Mouse (Mus musculus) left cerebral cortex, adult 18-20 months (tissue): ENCODE results near the gene Ugt1a6a. TPM values are rescaled to one million over a fixed set of nuclear protein-coding genes. Genes with fewer than 3 reads are reported as not detected.

ENCODE experiments used
- DNase-seq, 2 experiments: peaks; one replicate each; pipeline ENCODE4 v3.0.0; 2021 to 2022; ENCODE audit warnings: low spot score in 2 of 2, mixed read lengths in 1 of 2
- total RNA-seq, 2 experiments: library from RNA; stranded (reverse); gene quantifications; 2 replicates each; pipeline ENCODE4 v1.2.3; 2021

The Ugt1a6a gene
- total RNA-seq, 2 experiments from 2014 or later: 1.4 to 2.1 TPM

DNA sequence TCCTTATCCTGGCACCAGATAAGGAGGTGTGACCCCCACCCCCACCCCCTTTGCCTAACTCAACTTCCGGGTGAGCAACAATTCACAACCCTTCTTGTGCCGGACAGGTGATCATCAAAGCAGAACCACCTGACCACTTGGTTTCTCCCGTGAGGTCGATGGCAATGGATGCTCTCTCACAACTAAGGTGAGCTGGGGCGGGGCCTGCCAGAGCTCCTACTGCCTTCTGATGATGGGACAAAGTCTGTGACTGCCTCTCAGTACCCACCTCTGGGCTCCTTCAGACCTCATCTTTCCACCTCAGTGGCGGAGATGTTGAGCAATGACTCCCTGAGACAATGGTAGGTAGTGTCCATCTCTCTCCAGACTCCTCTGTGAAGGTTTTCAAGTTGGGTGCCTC lies 111.3 kb downstream of the Ugt1a6a start:
- no peak for DNase-seq

GRCm38 (mm10) chr1:88246386-88246785 lies 111.8 kb downstream of the Ugt1a6a start:
- no peak for DNase-seq

DNA sequence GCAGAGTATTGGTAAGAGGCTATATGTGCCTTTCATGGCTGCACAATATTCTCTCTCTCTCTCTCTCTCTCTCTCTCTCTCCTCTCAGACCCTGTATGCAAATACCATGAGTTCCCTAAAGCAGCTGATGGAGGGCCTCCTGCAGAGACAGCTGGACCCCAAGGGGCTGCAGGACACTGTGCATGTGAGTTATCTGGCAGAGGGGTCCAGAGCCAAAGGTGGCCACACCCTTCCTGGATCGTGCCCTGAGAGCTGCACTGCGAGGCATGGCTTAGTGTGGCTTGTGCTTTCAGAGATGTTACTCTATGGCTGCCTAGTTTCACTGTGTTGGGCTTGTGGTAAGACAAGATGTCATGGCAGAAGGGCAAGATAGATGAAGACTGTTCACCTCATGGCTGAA lies 113.1 kb downstream of the Ugt1a6a start:
- DNase-seq: no peak

DNA sequence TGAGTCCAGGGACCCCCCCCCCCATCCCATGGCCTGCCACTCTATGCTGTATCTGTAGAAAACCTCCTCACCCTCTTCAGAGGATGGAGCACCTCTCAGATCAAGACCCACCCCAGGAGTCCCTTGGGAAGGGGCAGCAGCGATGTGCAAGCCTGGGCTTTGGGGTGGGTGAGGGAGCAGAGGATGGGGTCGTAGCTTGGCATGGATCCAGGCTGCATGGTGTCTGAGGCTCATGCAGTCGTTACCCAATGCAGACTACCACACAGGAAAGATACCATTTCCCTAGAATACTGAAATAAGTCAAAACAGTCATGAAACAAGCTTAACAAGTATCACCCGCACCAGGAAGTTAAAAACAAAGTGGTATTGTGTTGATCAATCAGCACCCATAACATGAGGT lies 114.0 kb downstream of the Ugt1a6a start:
- DNase-seq: no peak

- DNase-seq: no peak
Observed at GRCm38 (mm10) chr1:88249596-88249995, 115.0 kb downstream of the Ugt1a6a start.

DNA sequence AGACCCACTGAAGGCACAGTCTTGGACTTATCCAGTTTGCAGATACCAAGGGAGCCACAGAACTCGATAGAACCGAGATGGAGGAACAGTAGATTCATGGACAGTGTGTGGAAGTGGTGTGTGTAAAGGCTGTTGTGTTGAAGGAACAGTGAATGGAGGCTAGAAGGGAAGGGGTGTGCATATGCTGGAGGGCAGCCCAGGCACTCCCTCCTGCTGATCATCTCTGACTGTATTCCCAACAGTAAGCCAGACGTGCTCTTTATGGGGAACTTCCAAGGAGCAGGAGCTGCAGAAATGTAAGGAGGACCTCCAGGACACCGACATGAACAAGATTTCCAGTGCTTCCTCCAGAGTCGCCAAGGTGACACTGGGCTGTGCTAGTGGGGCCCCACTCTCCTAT lies 115.4 kb downstream of the Ugt1a6a start:
- no peak for DNase-seq

- DNase-seq: no peak
Observed at GRCm38 (mm10) chr1:88253106-88253505, 118.5 kb downstream of the Ugt1a6a start.

DNA sequence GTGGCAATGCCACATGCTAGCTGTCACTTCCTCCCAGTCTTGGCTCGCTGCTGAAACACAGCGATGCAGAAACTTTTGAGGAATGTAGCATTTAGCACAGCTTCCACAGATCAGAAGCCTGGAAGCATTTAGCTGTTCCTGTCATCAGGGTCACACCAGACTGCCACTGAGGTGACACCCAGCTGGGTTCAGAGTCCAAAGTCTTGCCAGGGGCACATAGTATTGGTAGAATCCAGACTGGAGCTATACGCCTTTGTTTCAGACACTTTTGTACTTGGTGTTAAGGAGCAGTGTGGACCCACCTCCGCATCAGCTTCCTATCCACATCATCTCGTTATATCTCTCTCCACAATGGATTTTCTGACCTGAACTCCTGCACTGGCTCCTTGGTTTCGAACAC lies 118.9 kb downstream of the Ugt1a6a start:
- no peak for DNase-seq

GRCm38 (mm10) chr1:88254793-88255465 lies 120.3 kb downstream of the Ugt1a6a start:
- DNase-seq: no peak

- DNase-seq: no peak
Observed at GRCm38 (mm10) chr1:88255466-88255857, 120.9 kb downstream of the Ugt1a6a start.

DNA sequence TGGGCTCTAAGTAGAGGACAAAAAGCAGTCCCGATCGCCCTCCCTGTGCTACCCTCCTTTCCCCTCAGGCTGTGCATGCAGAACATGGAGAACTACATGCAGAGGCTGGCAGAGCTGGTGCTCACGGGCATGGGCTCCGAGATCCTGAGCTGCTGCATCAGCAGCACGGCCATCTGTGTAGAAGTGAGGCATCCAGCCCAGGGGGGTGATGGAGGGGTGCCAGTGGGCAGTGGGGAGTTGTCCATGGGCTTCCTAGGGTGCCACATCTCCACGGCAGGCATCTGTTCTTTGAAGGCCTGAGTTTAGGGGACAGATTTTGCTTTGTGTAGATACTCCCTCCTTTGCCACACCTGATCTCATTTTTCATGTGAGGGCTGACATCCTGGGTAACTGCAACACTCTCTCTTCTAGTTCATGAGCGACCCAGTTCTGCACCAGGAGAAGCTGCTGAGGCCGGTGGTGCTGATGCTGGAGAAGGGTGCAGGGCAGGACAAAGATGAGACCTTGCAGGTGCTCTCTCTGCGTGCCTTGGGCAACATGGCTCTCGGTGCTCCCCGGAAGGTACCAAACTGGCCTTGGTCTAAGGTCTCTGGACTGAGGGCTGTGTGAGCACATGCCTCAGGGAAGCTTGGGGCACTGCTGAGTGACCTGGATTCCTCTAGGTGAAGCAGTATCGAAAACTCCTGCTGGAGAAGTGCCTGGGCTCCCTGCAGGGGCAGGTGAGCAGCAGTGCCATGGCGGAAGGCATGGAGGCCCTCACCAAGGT lies 121.6 kb downstream of the Ugt1a6a start:
- DNase-seq: no peak

GRCm38 (mm10) chr1:88256886-88257663 lies 122.5 kb downstream of the Ugt1a6a start:
- no peak for DNase-seq

DNA sequence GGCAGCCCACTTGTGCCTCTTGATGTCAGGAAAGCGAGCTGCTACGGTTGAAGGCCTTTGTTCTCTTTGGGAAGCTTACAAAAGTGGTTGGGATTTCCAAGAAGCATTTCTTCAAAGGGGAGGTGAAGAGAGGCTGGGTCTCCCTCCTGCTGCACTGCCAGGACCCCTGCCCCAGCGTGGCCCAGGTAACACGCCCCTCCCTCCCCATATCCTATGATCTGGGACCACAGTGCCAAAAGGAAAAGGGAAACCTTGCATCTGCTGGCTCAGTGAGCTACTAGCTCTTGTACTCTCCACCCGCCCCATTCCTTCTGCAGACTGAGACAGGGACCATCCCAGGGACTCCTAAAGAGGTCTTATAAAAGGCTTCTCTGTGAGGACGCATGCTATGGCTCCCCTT lies 123.1 kb downstream of the Ugt1a6a start:
- DNase-seq: no peak

DNA sequence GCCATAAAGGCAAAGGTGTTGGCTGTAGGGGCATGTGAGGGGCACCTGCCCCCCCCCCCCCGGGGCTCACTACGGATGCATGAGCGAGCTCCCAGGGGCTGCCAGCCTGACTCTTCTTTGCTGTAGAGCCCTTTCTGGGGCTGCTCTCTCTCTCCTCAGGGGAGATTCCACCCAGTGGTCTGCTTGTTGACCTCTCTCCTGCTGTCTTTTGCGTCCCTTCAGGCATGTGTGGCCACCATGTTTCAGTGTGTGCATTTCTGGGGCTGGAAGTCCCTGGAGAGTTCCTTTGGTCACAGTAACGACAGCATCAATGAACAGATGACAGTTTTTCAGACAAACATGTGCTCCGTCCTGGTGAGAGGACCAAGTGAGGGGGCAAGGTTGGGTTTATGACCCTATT lies 123.8 kb downstream of the Ugt1a6a start:
- no peak for DNase-seq

GRCm38 (mm10) chr1:88258881-88259642 lies 124.5 kb downstream of the Ugt1a6a start:
- DNase-seq: no peak

DNA sequence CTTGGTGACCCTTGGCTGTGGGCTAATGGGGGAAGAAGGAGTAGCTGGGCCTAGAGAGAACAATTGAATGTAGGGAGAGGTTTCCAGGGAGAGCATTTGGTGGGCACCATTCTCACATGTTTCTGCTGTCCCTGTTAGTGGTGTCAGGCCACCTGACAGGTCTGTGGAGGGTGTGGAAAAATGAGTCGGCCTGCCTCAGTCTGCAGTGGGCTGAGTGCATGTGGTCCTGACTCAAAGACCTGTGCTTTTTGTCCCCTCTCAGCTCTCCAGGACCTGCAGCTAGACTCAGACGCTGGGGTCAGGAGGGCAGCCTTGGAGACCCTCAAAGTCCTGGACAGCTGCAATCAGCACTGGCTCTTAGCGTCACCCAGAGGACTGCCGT lies 125.0 kb downstream of the Ugt1a6a start:
- no peak for DNase-seq

DNA sequence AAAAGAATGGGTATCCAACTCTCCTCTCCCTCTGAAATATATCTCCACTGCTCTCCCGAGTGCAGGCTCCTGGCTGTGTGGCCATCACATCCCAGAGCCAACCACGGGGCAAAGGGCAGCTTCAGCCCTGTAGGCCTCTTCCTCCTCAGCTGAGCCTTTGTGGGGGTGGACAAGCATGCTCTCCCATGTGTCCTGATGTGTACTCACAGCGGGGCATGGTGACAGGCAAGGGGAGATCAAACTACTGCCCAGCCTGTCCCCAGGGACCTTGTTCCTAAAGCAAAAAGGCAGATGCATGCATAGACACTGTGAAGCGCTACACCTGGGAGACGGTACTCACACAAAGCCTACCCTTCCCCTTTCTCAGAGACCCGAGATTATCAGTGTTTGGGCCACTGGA lies 125.5 kb downstream of the Ugt1a6a start:
- no peak for DNase-seq

DNA sequence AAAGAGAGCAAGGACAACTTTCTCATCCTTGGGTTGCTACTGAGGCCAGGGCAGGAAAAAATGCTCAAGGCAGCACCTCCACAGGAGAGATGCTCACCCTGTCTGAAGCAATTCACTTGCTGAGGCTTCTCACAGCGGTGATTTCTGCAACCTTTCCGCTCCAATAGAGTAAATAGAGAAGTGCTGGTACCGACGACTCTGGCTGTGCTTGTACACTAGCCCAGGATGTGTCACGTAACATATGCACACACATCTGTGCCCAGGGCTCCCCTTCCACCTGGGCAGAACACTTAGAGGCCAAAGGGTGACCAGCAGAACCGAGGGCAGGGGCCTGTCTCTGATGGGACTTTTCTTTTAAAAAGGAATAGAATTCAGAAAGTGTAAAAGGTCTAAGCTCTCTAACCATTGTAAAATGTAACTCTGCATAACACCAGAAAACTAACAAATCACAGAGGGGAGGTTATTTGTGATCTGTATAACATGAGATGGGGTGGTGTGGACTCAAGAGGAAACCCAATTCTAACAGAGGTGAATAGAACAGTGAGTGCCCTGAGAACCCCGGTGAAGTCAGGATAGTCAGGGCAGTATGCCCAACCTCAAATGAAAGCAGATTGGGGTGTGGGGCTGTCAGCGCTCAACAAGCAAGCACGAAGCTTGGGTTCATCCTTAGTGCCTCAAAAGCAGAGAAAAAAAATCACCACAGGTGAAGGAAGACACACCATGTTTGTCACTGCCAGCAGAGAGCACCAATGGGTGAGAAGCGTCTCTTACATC lies 126.2 kb downstream of the Ugt1a6a start:
- DNase-seq: no peak

GRCm38 (mm10) chr1:88261706-88262105 lies 127.1 kb downstream of the Ugt1a6a start:
- no peak for DNase-seq

DNA sequence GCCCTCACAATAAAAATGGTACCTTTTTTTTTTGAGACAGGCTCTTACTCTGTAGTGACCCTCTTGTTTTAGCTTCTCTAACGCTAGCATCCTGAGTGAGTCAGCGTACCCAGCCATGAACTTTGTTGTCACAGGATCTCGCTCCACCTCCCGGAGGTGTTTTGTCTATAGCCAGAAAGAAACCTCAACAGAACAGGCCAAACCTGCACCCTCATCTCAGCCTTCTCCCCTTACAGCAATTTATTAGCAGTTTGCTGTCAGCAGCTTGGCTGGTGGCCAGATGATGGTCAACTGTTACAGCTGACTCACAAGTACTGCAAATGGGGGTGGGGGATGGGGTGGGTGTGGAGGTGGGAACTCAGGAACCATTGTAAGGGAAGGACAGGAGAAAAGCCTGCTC lies 127.6 kb downstream of the Ugt1a6a start:
- DNase-seq: no peak

- no peak for DNase-seq
Observed at GRCm38 (mm10) chr1:88262961-88263360, 128.4 kb downstream of the Ugt1a6a start.
